Mouse (Mus musculus) hindbrain, embryonic 11.5 days (tissue): Measurements from ENCODE around the gene Mrps31. TPM values are rescaled to one million over a fixed set of nuclear protein-coding genes. Genes with fewer than 3 reads are reported as not detected.

ENCODE experiments used
- ATAC-seq: fragments of 200-750 bp; cut with Nextera tagmentation; 2 replicates; pipeline ENCODE4 v1.8.0; 2017; ENCODE audit warnings: mild to moderate bottlenecking, moderate TSS enrichment, moderate library complexity; ENCODE audit not compliant: low FRiP score
- DNase-seq: peaks from one replicate; pipeline ENCODE4 v3.0.0-alpha.2; 2015; ENCODE audit warnings: low spot score
- H3K27ac ChIP-seq: fragments of 300-500 bp; sonication (generic); 2 replicates; pipeline ENCODE4 v1.5.1; 2014; ENCODE audit warnings: mild to moderate bottlenecking, low read depth, low read length
- H3K27me3 ChIP-seq: fragments of 300-500 bp; sonication (generic); 2 replicates; pipeline ENCODE4 v1.6.1; 2014; ENCODE audit warnings: mild to moderate bottlenecking, low read length, moderate library complexity, mixed read lengths; ENCODE audit not compliant: control insufficient read depth, insufficient read depth
- H3K36me3 ChIP-seq: fragments of 300-500 bp; sonication (generic); 2 replicates; pipeline ENCODE4 v1.6.1; 2014; ENCODE audit warnings: mild to moderate bottlenecking, low read length, moderate library complexity, mixed read lengths; ENCODE audit not compliant: control insufficient read depth, insufficient read depth
- H3K4me1 ChIP-seq: fragments of 300-500 bp; sonication (generic); replicated peaks from 2 replicates; pipeline ENCODE4 v1.6.1; 2014; ENCODE audit warnings: low read length, mixed read lengths; ENCODE audit not compliant: control insufficient read depth, insufficient read depth
- H3K4me2 ChIP-seq: fragments of 300-500 bp; sonication (generic); replicated peaks from 2 replicates; pipeline ENCODE4 v1.6.1; 2014; ENCODE audit warnings: mild to moderate bottlenecking, low read depth, low read length
- H3K4me3 ChIP-seq: fragments of 300-500 bp; sonication (generic); 2 replicates; pipeline ENCODE4 v1.5.1; 2014; ENCODE audit warnings: low read depth, low read length
- H3K9ac ChIP-seq: fragments of 300-500 bp; sonication (generic); 2 replicates; pipeline ENCODE4 v1.6.1; 2014; ENCODE audit warnings: low read depth, low read length
- H3K9me3 ChIP-seq: fragments of 300-500 bp; sonication (generic); 2 replicates; pipeline ENCODE4 v1.6.1; 2016; ENCODE audit warnings: low read length; ENCODE audit not compliant: control insufficient read depth
- WGBS: fragments of 180-500 bp; shearing (Covaris S2); extraction: QIAGEN DNeasy Blood & Tissue Kit; methylation state at CpG from one replicate; pipeline ENCODE4 v1.1.7; 2014; 5-methylcytosine and 5-hydroxymethylcytosine counted together
- polyA plus RNA-seq: library from polyadenylated mRNA; unstranded; fragments of >200 nt; fragmentation: Nextera tagmentation; extraction: Ambion mirVana; gene quantifications from 2 replicates; pipeline ENCODE4 v1.2.1, GENCODE M21; 2014

Gene Mrps31
- polyA plus RNA-seq, 1 experiment from 2014 or later = 43.2 TPM

DNA sequence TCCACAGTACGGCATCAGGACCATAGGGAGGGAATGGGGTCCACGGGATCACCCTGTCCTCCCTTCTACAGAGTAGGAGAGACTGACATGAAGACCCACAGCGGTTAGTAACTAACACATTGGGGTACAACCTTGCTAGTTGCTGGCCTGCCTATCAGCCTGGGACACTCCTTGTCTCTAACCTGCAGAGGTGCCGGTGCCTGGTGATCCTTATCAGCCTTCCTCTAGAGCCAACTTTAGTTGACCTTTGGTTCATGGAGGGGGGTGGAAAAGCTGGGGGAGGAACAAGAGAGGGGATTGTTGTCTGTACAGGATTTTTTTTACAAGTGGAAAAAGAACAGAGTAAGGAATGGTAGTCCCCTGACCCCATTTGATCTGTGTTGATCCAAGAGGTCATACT lies 16.7 kb upstream of the Mrps31 start:
- H3K27me3 ChIP-seq = no peaks in the 10 kb centered on the region
- H3K9ac ChIP-seq = no peak overlapping the region
- WGBS = 83% methylated on average over 4 of the region's 4 CpGs
- H3K27ac ChIP-seq = no peak overlapping the region
- ATAC-seq (no peak), DNase-seq (no peak)
- H3K36me3 ChIP-seq = no peaks in the 10 kb centered on the region
- H3K4me3 ChIP-seq = no peak overlapping the region
- H3K9me3 ChIP-seq = no peaks in the 10 kb centered on the region
- no peak overlapping the region for H3K4me2 ChIP-seq
- no peaks in the 10 kb centered on the region for H3K4me1 ChIP-seq

DNA sequence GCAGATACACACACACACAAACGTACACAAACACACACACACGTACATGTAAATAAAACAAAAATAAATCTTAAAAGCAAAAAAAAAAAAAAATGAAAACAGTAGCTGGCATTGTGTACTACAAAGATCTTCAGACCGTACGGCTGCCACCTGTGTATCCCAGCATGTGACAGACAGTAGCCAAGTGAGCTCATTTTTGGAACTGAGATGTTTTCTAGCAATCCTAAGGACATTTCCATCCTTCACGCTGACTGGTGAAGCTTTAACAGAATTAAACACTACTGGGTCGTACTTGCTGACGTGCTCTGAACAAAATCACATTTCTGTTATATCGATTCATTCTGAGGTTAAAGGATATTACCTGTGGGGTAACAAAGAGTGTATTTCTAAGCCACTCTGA lies 15.9 kb upstream of the Mrps31 start:
- Histone ChIP-seq H3K4me3 (no peak overlapping the region), H3K27ac (no peak overlapping the region), H3K9me3 (no peaks in the 10 kb centered on the region), H3K36me3 (no peaks in the 10 kb centered on the region), H3K4me1 (no peaks in the 10 kb centered on the region), H3K27me3 (no peaks in the 10 kb centered on the region), H3K4me2 (no peak overlapping the region), H3K9ac (no peak overlapping the region)
- 95% methylated on average over 8 of the region's 8 CpGs for WGBS
- DNase-seq (no peak), ATAC-seq (no peak)

DNA sequence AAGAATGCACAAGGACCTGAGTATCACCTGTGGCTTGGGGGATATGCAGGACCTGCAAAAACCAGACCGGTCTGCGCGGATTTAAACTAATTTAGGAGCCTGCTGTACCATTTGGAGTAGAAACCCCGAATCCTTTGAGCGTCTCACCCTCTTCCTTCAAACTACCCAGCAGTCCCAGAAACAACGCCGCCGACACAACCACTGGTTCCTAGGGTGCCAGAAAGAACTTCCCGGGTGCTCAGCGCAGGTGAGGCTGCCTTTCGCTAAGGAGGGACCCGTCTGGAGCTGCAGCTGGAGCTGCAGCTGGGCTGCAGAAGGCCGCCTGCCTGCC lies 13.4 kb upstream of the Mrps31 start:
- Histone ChIP-seq H3K9ac (peak overlapping the region; percentile 70), H3K4me1 (no peaks in the 10 kb centered on the region), H3K9me3 (no peaks in the 10 kb centered on the region), H3K4me3 (peak overlapping the region; percentile 77), H3K27me3 (no peaks in the 10 kb centered on the region), H3K36me3 (no peaks in the 10 kb centered on the region), H3K4me2 (peak overlapping the region; percentile 89), H3K27ac (no peak overlapping the region; the same call in 1 of the 2 replicates)
- under 1% methylated on average over 12 of the region's 13 CpGs for WGBS
- no peak for DNase-seq
- ATAC-seq = no peak

DNA sequence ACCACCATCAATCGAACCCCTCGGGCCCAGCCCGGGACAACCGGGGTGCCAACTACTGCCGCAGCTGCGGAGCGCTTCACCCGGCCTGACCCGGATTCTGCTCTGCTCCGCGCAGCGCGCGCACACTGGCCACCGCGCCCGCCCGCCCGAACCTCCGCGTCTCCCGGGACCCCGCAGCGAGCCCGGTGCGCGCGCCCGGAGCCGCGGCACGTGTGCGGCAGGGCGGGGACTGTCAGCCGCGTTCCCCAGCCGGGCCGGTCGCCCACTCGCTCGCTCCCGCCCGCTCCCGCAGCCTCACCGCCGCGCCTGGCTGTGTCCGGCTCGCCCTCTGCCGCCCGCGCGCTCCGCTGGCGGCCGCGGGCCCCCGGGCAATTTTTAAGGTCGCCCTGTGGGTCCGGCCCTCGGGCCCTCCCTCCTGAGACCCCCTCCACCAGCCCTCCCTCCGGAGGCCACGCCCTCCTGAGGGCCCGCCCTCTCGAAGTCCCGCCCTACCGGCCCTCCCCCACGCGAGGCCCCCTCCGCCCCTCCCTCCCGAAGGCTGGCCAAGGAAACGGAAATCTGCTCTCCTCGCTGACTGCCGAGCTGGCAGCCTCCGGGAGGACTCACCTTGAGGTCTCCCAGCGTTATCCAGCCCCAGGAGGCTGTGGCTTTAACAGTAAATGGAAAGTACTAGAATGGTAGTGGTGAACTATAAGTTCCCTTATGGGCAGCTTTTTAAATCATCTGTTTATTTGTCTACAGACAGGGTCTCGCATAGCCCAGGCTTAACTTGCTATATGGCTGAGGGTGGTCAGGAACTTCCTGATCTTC lies 12.8 kb upstream of the Mrps31 start, which contains the start of gene Slc25a15:
Slc25a15 (minus strand) TSS at position 456 of the 810 bp plus-strand sequence.
- Histone ChIP-seq H3K4me3 (peak within 1 kb of the TSS; percentile 77), H3K9ac (peak within 1 kb of the TSS; percentile 70), H3K27ac (no peak within 1 kb of the TSS; the same call in 1 of the 2 replicates), H3K4me1 (no peaks in the 10 kb centered on the region), H3K27me3 (no peaks in the 10 kb centered on the region), H3K9me3 (no peaks in the 10 kb centered on the region), H3K36me3 (no peaks in the 10 kb centered on the region), H3K4me2 (peak within 1 kb of the TSS; percentile 89)
- ATAC-seq = peak; percentile 94
- DNase-seq = peak; percentile 91
- WGBS = 1% methylated on average over 48 of the region's 77 CpGs

DNA sequence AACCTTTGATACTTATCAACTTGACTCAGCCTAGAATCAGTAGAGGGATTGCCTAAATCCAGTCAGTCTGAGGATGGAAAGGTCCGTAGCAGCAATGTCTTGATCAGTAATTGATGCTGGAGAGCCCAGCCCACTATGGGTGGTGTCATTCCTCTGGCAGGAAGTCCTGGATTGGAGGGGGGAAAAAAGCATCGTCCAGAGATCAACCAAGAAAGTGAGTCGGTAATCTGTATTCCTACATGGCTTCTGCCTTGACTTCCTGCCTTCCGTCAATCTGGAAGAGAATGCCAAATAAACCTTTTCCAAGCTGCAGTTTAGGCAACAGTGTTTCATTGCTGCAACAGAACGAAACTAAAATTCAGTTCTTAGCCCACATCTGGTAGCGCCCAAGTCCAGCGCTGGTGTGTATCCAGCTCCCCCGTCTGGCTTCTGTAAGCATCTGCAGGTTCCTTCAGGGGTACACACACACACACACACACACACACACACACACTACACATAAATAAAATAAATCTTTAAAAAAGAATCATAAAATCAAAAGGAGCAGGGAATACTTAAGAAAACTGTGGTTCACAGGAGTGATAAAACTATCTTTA lies 11.8 kb upstream of the Mrps31 start:
- H3K9ac ChIP-seq = peak overlapping the region; percentile 70
- H3K4me2 ChIP-seq = peak overlapping the region; percentile 89; the same call in 1 of the 2 replicates
- ATAC-seq (no peak), DNase-seq (no peak)
- no peaks in the 10 kb centered on the region for H3K27me3 ChIP-seq
- no peaks in the 10 kb centered on the region for H3K9me3 ChIP-seq
- no peaks in the 10 kb centered on the region for H3K4me1 ChIP-seq
- H3K36me3 ChIP-seq = no peaks in the 10 kb centered on the region
- H3K4me3 ChIP-seq = peak overlapping the region; percentile 77; the same call in 1 of the 2 replicates
- H3K27ac ChIP-seq = no peak overlapping the region
- 92% methylated on average over 8 of the region's 8 CpGs for WGBS

DNA sequence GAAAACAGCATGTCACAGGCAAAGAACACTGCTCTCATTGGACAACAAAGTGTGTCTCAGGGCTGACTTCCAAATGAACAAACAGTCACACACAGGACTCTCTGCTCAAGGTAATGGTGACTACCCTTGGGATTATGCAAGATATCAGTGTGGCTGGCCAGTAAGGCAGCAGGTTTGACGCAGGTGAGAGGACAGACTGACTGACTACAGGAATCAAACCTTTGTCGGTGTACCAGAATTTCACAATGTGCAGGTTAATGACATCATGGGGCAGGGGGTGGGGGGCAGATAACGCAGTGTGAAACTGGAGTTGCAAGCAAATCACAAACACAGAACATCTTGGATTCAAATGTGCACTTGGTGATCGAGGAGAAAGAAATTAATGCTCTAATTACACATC lies 10.6 kb upstream of the Mrps31 start:
- DNase-seq = no peak
- H3K4me3 ChIP-seq = no peak overlapping the region
- no peaks in the 10 kb centered on the region for H3K27me3 ChIP-seq
- H3K27ac ChIP-seq = no peak overlapping the region
- ATAC-seq = no peak
- no peak overlapping the region for H3K9ac ChIP-seq
- no peak overlapping the region for H3K4me2 ChIP-seq
- no peaks in the 10 kb centered on the region for H3K9me3 ChIP-seq
- no peaks in the 10 kb centered on the region for H3K36me3 ChIP-seq
- no peaks in the 10 kb centered on the region for H3K4me1 ChIP-seq
- WGBS = 87% methylated on average over 4 of the region's 4 CpGs

DNA sequence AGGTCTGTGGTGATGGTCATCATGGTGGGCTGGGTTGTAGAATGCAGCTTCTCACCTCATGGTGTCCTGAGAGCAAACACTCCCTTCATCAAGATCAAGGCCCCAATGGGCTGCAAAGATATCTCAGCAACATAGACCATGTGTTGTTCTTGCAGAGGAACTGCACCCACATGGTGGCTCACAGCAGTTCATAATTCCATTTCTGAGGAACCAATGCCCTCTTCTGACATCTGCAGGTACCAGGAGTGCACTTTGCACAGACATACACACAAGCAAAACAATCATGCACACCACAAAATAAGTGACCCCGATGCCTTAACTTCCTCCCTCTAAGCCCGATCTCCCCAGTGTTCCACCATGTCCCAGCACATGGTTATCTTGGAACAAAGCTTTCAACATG lies 7.9 kb upstream of the Mrps31 start:
- DNase-seq = no peak
- Histone ChIP-seq H3K9me3 (no peaks in the 10 kb centered on the region), H3K4me1 (no peaks in the 10 kb centered on the region), H3K27me3 (no peaks in the 10 kb centered on the region), H3K4me2 (no peak overlapping the region), H3K27ac (no peak overlapping the region), H3K9ac (no peak overlapping the region), H3K4me3 (no peak overlapping the region), H3K36me3 (no peaks in the 10 kb centered on the region)
- WGBS = 98% methylated on average over 2 of the region's 2 CpGs
- ATAC-seq = no peak

DNA sequence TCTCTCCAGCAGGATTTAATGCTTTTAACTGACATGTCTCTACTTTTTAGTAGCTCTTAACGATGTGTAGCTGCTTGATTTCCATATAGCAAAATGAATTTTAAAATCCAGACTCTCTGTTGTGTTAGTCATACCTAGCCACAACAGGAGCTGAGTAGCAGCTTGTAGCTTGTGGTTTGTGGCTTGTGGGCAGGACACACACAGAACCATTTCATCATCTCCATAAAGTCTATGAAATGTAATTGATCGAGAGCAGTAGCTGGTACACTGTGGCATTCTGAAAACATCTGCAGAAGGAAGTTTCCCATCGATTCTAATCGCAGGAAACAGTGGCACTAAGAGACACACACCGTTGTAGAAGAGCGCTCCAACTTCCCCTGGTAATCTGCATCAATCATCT lies 5.4 kb upstream of the Mrps31 start:
- 83% methylated on average over 6 of the region's 6 CpGs for WGBS
- H3K4me2 ChIP-seq = no peak overlapping the region
- no peak overlapping the region for H3K27ac ChIP-seq
- H3K4me1 ChIP-seq = no peaks in the 10 kb centered on the region
- DNase-seq = no peak
- H3K27me3 ChIP-seq = no peaks in the 10 kb centered on the region
- no peak for ATAC-seq
- no peak overlapping the region for H3K9ac ChIP-seq
- no peak overlapping the region for H3K4me3 ChIP-seq
- no peaks in the 10 kb centered on the region for H3K9me3 ChIP-seq
- no peaks in the 10 kb centered on the region for H3K36me3 ChIP-seq
